In the genomic region with DNA sequence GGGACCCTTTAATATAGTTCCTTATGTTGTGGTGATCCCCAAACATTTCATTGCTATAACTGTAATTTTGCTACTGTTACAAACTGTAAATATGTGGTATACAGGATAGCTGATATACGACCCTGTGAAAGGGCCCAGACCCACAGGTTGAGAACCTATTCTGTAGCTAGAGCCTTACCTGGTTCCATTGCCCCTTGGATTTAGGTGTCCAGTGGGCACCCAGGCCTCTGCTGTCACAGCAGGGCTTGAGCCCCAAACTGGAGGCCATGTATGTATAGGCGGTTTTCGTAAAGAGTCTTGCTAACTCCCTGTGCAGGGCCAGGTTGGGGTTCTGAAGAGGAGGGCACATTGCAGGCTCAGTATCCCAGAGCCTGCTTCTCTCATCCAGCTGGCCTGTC, we compare ENCODE assay signal across 11 mouse cellular contexts. TPM values are rescaled to one million over a fixed set of nuclear protein-coding genes. Genes with fewer than 3 reads are reported as not detected.
DNase-seq lines count a peak whose midpoint lies in the region; ATAC-seq lines count a peak whose summit lies in the region.
"Had no signal": no experiment of that assay in that cellular context is flagged by ENCODE, and none has a peak within 500 bp of the region (broad histone marks: within the 10 kb centered on the region; RNA-seq: fewer than 3 reads in every experiment).

No protein-coding gene starts in this region.

- DNase-seq in lung, postnatal 25 days (ENCODE audit: low spot score) = no peak
- no peak for DNase-seq in limb, embryonic 10.5 days (ENCODE audit: low spot score)
- no peak for DNase-seq in ovary, postnatal 14 days (ENCODE audit: low spot score)
- no peak for DNase-seq in cerebellum, adult 18-20 months
- DNase-seq: kidney, postnatal 4 days; thymus, postnatal 25 days had no signal

- ATAC-seq in lung, embryonic 16.5 days (ENCODE audit: low read depth) = no peak
- no peak for ATAC-seq in forebrain, embryonic 12.5 days (ENCODE audit: low FRiP score)
- no peak for ATAC-seq in neural tube, embryonic 14.5 days (ENCODE audit: low read depth)
- no peak for ATAC-seq in frontal cortex, adult (ENCODE audit: low TSS enrichment)

- H3K9ac ChIP-seq in lung, embryonic 16.5 days (ENCODE audit: low read length) = no peak overlapping the region
- H3K9ac ChIP-seq in forebrain, embryonic 12.5 days = 0 out of 2 replicates have a peak overlapping the region, but pooled peaks have one; percentile 83
- no peak overlapping the region for H3K9ac ChIP-seq in neural tube, embryonic 14.5 days (replicated peaks; ENCODE audit: low read depth, low read length)

- H3K4me2 ChIP-seq in lung, embryonic 16.5 days (ENCODE audit: low read depth, low read length) = peak overlapping the region; percentile 88
- H3K4me2 ChIP-seq in forebrain, embryonic 12.5 days = peak overlapping the region; percentile 93
- H3K4me2 ChIP-seq in neural tube, embryonic 14.5 days (ENCODE audit: low read depth, low read length) = peak overlapping the region; percentile 92

- H3K27me3 ChIP-seq in lung, embryonic 16.5 days (ENCODE audit: control insufficient read depth, insufficient read depth, low read depth, low read length) = no peaks in the 10 kb centered on the region
- no peaks in the 10 kb centered on the region for H3K27me3 ChIP-seq in forebrain, embryonic 12.5 days
- no peaks in the 10 kb centered on the region for H3K27me3 ChIP-seq in limb, embryonic 10.5 days (ENCODE audit: low read depth, poor library complexity, severe bottlenecking)
- no peaks in the 10 kb centered on the region; the same call in 1 of the 2 replicates for H3K27me3 ChIP-seq in neural tube, embryonic 14.5 days (ENCODE audit: control insufficient read depth, insufficient read depth, low read length)

- no peaks in the 10 kb centered on the region for H3K9me3 ChIP-seq in lung, embryonic 16.5 days (ENCODE audit: control insufficient read depth, low read length)
- H3K9me3 ChIP-seq in forebrain, embryonic 12.5 days = no peaks in the 10 kb centered on the region
- no peaks in the 10 kb centered on the region for H3K9me3 ChIP-seq in limb, embryonic 10.5 days (replicated peaks)
- no peaks in the 10 kb centered on the region for H3K9me3 ChIP-seq in neural tube, embryonic 14.5 days (ENCODE audit: control insufficient read depth, low read length)

- no peak overlapping the region for H3K27ac ChIP-seq in lung, embryonic 16.5 days (ENCODE audit: low read length)
- no peak overlapping the region for H3K27ac ChIP-seq in forebrain, embryonic 12.5 days
- peak overlapping the region; percentile 94; the same call in 1 of the 2 replicates for H3K27ac ChIP-seq in limb, embryonic 10.5 days
- no peak overlapping the region for H3K27ac ChIP-seq in neural tube, embryonic 14.5 days (ENCODE audit: low read depth, low read length)

- H3K4me3 ChIP-seq in lung, embryonic 16.5 days (ENCODE audit: low read length) = peak overlapping the region; percentile 73
- H3K4me3 ChIP-seq in forebrain, embryonic 12.5 days (replicated peaks) = peak overlapping the region; percentile 92
- H3K4me3 ChIP-seq in limb, embryonic 10.5 days = peak overlapping the region; percentile 74
- peak overlapping the region; percentile 62 for H3K4me3 ChIP-seq in neural tube, embryonic 14.5 days (ENCODE audit: low read depth, low read length)

- H3K4me1 ChIP-seq in lung, embryonic 16.5 days (replicated peaks; ENCODE audit: control insufficient read depth, insufficient read depth, low read length) = peaks cover 35% of the 10 kb centered on the region
- H3K4me1 ChIP-seq in forebrain, embryonic 12.5 days = peaks cover 45% of the 10 kb centered on the region
- H3K4me1 ChIP-seq in limb, embryonic 10.5 days = peaks cover 57% of the 10 kb centered on the region
- peaks cover 36% of the 10 kb centered on the region for H3K4me1 ChIP-seq in neural tube, embryonic 14.5 days (ENCODE audit: control insufficient read depth, insufficient read depth, low read length)

- peaks cover 38% of the 10 kb centered on the region for H3K36me3 ChIP-seq in lung, embryonic 16.5 days (ENCODE audit: control insufficient read depth, insufficient read depth, low read length)
- peaks cover 46% of the 10 kb centered on the region for H3K36me3 ChIP-seq in forebrain, embryonic 12.5 days (replicated peaks)
- peaks cover 51% of the 10 kb centered on the region for H3K36me3 ChIP-seq in limb, embryonic 10.5 days
- peaks cover 33% of the 10 kb centered on the region for H3K36me3 ChIP-seq in neural tube, embryonic 14.5 days (ENCODE audit: control insufficient read depth, insufficient read depth, low read length)

- WGBS in lung, embryonic 16.5 days = 80% methylated on average over 3 of the region's 3 CpGs
- 95% methylated on average over 3 of the region's 3 CpGs for WGBS in forebrain, embryonic 12.5 days
- 96% methylated on average over 3 of the region's 3 CpGs for WGBS in limb, embryonic 10.5 days
- WGBS in neural tube, embryonic 14.5 days = 97% methylated on average over 3 of the region's 3 CpGs

RNA-seq across cellular contexts. Expression of gene Rpl18, which starts 1.2 kb away (rescaled TPM):
- polyA plus RNA-seq in lung, embryonic 16.5 days (2015; fragmentation: Nextera tagmentation; extraction: Ambion mirVana) = 984 and 1,005 TPM in 2 replicates
- 707 and 745 TPM in 2 replicates for polyA plus RNA-seq in forebrain, embryonic 12.5 days (2016; fragmentation: Nextera tagmentation; extraction: Ambion mirVana)
- polyA plus RNA-seq in limb, embryonic 10.5 days (2016; fragmentation: Nextera tagmentation; extraction: Ambion mirVana) = 1,218 and 1,459 TPM in 2 replicates
- polyA plus RNA-seq in neural tube, embryonic 14.5 days (2014; fragmentation: Nextera tagmentation; extraction: Ambion mirVana) = 603 and 609 TPM in 2 replicates

RNA-seq across cellular contexts. Expression of gene Sphk2, which starts 1.3 kb away (rescaled TPM):
- 28.9 TPM in 2 replicates for polyA plus RNA-seq in lung, embryonic 16.5 days (2015; fragmentation: Nextera tagmentation; extraction: Ambion mirVana)
- 26.5 and 30.1 TPM in 2 replicates for polyA plus RNA-seq in forebrain, embryonic 12.5 days (2016; fragmentation: Nextera tagmentation; extraction: Ambion mirVana)
- 45.5 and 49.3 TPM in 2 replicates for polyA plus RNA-seq in limb, embryonic 10.5 days (2016; fragmentation: Nextera tagmentation; extraction: Ambion mirVana)
- polyA plus RNA-seq in neural tube, embryonic 14.5 days (2014; fragmentation: Nextera tagmentation; extraction: Ambion mirVana) = 15.6 and 19.1 TPM in 2 replicates

RNA-seq across cellular contexts. Expression of gene Fam83e, which starts 4.6 kb away (rescaled TPM):
- 2.0 and 2.1 TPM in 2 replicates for polyA plus RNA-seq in lung, embryonic 16.5 days (2015; fragmentation: Nextera tagmentation; extraction: Ambion mirVana)
- polyA plus RNA-seq in forebrain, embryonic 12.5 days (2016; fragmentation: Nextera tagmentation; extraction: Ambion mirVana) = 1.1 and 1.5 TPM in 2 replicates
- polyA plus RNA-seq in limb, embryonic 10.5 days (2016; fragmentation: Nextera tagmentation; extraction: Ambion mirVana) = 2.1 and 2.4 TPM in 2 replicates
- polyA plus RNA-seq in neural tube, embryonic 14.5 days (2014; fragmentation: Nextera tagmentation; extraction: Ambion mirVana) = 0.17 and 0.24 TPM in 2 replicates

RNA-seq across cellular contexts. Expression of gene Spaca4, which starts 9.2 kb away (rescaled TPM):
- polyA plus RNA-seq in lung, embryonic 16.5 days (2015; fragmentation: Nextera tagmentation; extraction: Ambion mirVana) = not detected in 2 replicates
- polyA plus RNA-seq in forebrain, embryonic 12.5 days (2016; fragmentation: Nextera tagmentation; extraction: Ambion mirVana) = not detected in 2 replicates
- not detected in 2 replicates for polyA plus RNA-seq in limb, embryonic 10.5 days (2016; fragmentation: Nextera tagmentation; extraction: Ambion mirVana)
- not detected in 2 replicates for polyA plus RNA-seq in neural tube, embryonic 14.5 days (2014; fragmentation: Nextera tagmentation; extraction: Ambion mirVana)
- polyA plus RNA-seq: brain, embryonic 14.5 days had no signal

RNA-seq across cellular contexts. Expression of gene Dbp, which starts 11.6 kb away (rescaled TPM):
- 1.5 and 1.7 TPM in 2 replicates for polyA plus RNA-seq in lung, embryonic 16.5 days (2015; fragmentation: Nextera tagmentation; extraction: Ambion mirVana)
- polyA plus RNA-seq in forebrain, embryonic 12.5 days (2016; fragmentation: Nextera tagmentation; extraction: Ambion mirVana) = 3.8 and 3.9 TPM in 2 replicates
- 3.7 and 4.7 TPM in 2 replicates for polyA plus RNA-seq in limb, embryonic 10.5 days (2016; fragmentation: Nextera tagmentation; extraction: Ambion mirVana)
- 2.5 and 2.6 TPM in 2 replicates for polyA plus RNA-seq in neural tube, embryonic 14.5 days (2014; fragmentation: Nextera tagmentation; extraction: Ambion mirVana)
